Mouse (Mus musculus) liver, postnatal 0 days (tissue): Measurements from ENCODE around the gene Pdcd1lg2.

Experiments
- CTCF ChIP-seq: sonication (generic); IDR thresholded peaks from 2 replicates; pipeline ENCODE4 v1.5.1; 2016; ENCODE audit warnings: antibody characterized with exemption, low read depth
- EP300 ChIP-seq: IDR thresholded peaks from 2 replicates; pipeline ENCODE4 v1.6.1; 2016; ENCODE audit warnings: antibody characterized with exemption, low read depth, mild to moderate bottlenecking

GRCm38 (mm10) chr19:29368041-29368440, 42.7 kb upstream of the Pdcd1lg2 start:
- TF ChIP-seq EP300 (no peak), CTCF (no peak)
